Mouse (Mus musculus): ENCODE data around the gene Pex14. TPM values are rescaled to one million over a fixed set of nuclear protein-coding genes. Genes with fewer than 3 reads are reported as not detected.

Gene Pex14
- polyA plus RNA-seq, 1 experiment = 49.4 TPM

GRCm38 (mm10) chr4:148985541-148986476 lies 113.9 kb downstream of the Pex14 start:
- TF ChIP-seq POLR2A (IDR thresholded peaks at IDR 0.05; ENCODE audit: low read depth, low read length) = no peak
- no peak for TF ChIP-seq CTCF (IDR thresholded peaks at IDR 0.05; ENCODE audit: extremely low read depth, insufficient read length, insufficient replicate concordance, low read depth, low read length)
- no peak overlapping the region for H3K27ac ChIP-seq (ENCODE audit: insufficient read depth, low read depth, low read length)
- WGBS = 76% methylated on average over 24 of the region's 24 CpGs

GRCm38 (mm10) chr4:148984701-148985540 lies 114.8 kb downstream of the Pex14 start:
- WGBS = 90% methylated on average over 19 of the region's 19 CpGs
- no peak for TF ChIP-seq POLR2A (IDR thresholded peaks at IDR 0.05; ENCODE audit: low read depth, low read length)
- no peak for TF ChIP-seq CTCF (IDR thresholded peaks at IDR 0.05; ENCODE audit: extremely low read depth, insufficient read length, insufficient replicate concordance, low read depth, low read length)
- H3K36me3 ChIP-seq (ENCODE audit: control insufficient read depth, insufficient read depth, low read length) = peaks cover 16% of the 10 kb centered on the region
- H3K4me3 ChIP-seq (ENCODE audit: low read depth, low read length) = no peak overlapping the region
- H3K4me1 ChIP-seq (ENCODE audit: control insufficient read depth, insufficient read depth, insufficient read length, low read length) = no peaks in the 10 kb centered on the region
- H3K27me3 ChIP-seq (ENCODE audit: control insufficient read depth, insufficient read depth, low read length) = no peaks in the 10 kb centered on the region
- no peak overlapping the region for H3K27ac ChIP-seq (ENCODE audit: insufficient read depth, low read depth, low read length)

More at GRCm38 (mm10) chr4:148985541-148986476, 113.9 kb downstream of the Pex14 start:
- no peaks in the 10 kb centered on the region for H3K4me1 ChIP-seq (ENCODE audit: control insufficient read depth, insufficient read depth, insufficient read length, low read length)
- H3K27me3 ChIP-seq (ENCODE audit: control insufficient read depth, insufficient read depth, low read length) = no peaks in the 10 kb centered on the region
- peaks cover 16% of the 10 kb centered on the region for H3K36me3 ChIP-seq (ENCODE audit: control insufficient read depth, insufficient read depth, low read length)
- H3K4me3 ChIP-seq (ENCODE audit: low read depth, low read length) = no peak overlapping the region

- TF ChIP-seq CTCF (IDR thresholded peaks at IDR 0.05; ENCODE audit: extremely low read depth, insufficient read length, insufficient replicate concordance, low read depth, low read length) (no peak), POLR2A (IDR thresholded peaks at IDR 0.05; ENCODE audit: low read depth, low read length) (no peak)
- WGBS = 89% methylated on average over 6 of the region's 6 CpGs
- H3K27ac ChIP-seq (ENCODE audit: insufficient read depth, low read depth, low read length) = no peak overlapping the region
- H3K36me3 ChIP-seq (ENCODE audit: control insufficient read depth, insufficient read depth, low read length) = peaks cover 17% of the 10 kb centered on the region
- H3K27me3 ChIP-seq (ENCODE audit: control insufficient read depth, insufficient read depth, low read length) = no peaks in the 10 kb centered on the region
- H3K4me3 ChIP-seq (ENCODE audit: low read depth, low read length) = no peak overlapping the region
- H3K4me1 ChIP-seq (ENCODE audit: control insufficient read depth, insufficient read depth, insufficient read length, low read length) = no peaks in the 10 kb centered on the region
These were observed 117.4 kb downstream of the Pex14 start for GRCm38 (mm10) chr4:148982274-148982673.

- WGBS = 90% methylated on average over 11 of the region's 11 CpGs
- no peak for TF ChIP-seq CTCF (IDR thresholded peaks at IDR 0.05; ENCODE audit: extremely low read depth, insufficient read length, insufficient replicate concordance, low read depth, low read length)
- TF ChIP-seq POLR2A (IDR thresholded peaks at IDR 0.05; ENCODE audit: low read depth, low read length) = no peak
- Histone ChIP-seq H3K4me1 (ENCODE audit: control insufficient read depth, insufficient read depth, insufficient read length, low read length) (no peaks in the 10 kb centered on the region), H3K36me3 (ENCODE audit: control insufficient read depth, insufficient read depth, low read length) (peaks cover 17% of the 10 kb centered on the region), H3K27ac (ENCODE audit: insufficient read depth, low read depth, low read length) (no peak overlapping the region), H3K4me3 (ENCODE audit: low read depth, low read length) (no peak overlapping the region), H3K27me3 (ENCODE audit: control insufficient read depth, insufficient read depth, low read length) (no peaks in the 10 kb centered on the region)
These were observed 119.8 kb downstream of the Pex14 start for GRCm38 (mm10) chr4:148979837-148980236.

- no peak overlapping the region for H3K4me3 ChIP-seq (ENCODE audit: low read depth, low read length)
- no peaks in the 10 kb centered on the region for H3K27me3 ChIP-seq (ENCODE audit: control insufficient read depth, insufficient read depth, low read length)
- WGBS = 91% methylated on average over 11 of the region's 11 CpGs
- TF ChIP-seq POLR2A (IDR thresholded peaks at IDR 0.05; ENCODE audit: low read depth, low read length) = no peak
- no peak for TF ChIP-seq CTCF (IDR thresholded peaks at IDR 0.05; ENCODE audit: extremely low read depth, insufficient read length, insufficient replicate concordance, low read depth, low read length)
- peaks cover 15% of the 10 kb centered on the region for H3K36me3 ChIP-seq (ENCODE audit: control insufficient read depth, insufficient read depth, low read length)
- H3K4me1 ChIP-seq (ENCODE audit: control insufficient read depth, insufficient read depth, insufficient read length, low read length) = no peaks in the 10 kb centered on the region
- H3K27ac ChIP-seq (ENCODE audit: insufficient read depth, low read depth, low read length) = no peak overlapping the region
These were observed 120.8 kb downstream of the Pex14 start for GRCm38 (mm10) chr4:148978926-148979325.

- Histone ChIP-seq H3K27me3 (ENCODE audit: control insufficient read depth, insufficient read depth, low read length) (no peaks in the 10 kb centered on the region), H3K4me1 (ENCODE audit: control insufficient read depth, insufficient read depth, insufficient read length, low read length) (no peaks in the 10 kb centered on the region), H3K36me3 (ENCODE audit: control insufficient read depth, insufficient read depth, low read length) (peaks cover 10% of the 10 kb centered on the region), H3K27ac (ENCODE audit: insufficient read depth, low read depth, low read length) (no peak overlapping the region), H3K4me3 (ENCODE audit: low read depth, low read length) (no peak overlapping the region)
- 85% methylated on average over 9 of the region's 9 CpGs for WGBS
- TF ChIP-seq CTCF (IDR thresholded peaks at IDR 0.05; ENCODE audit: extremely low read depth, insufficient read length, insufficient replicate concordance, low read depth, low read length) (no peak), POLR2A (IDR thresholded peaks at IDR 0.05; ENCODE audit: low read depth, low read length) (no peak)
These were observed 121.3 kb downstream of the Pex14 start for GRCm38 (mm10) chr4:148978221-148978855.
